In the genomic region with DNA sequence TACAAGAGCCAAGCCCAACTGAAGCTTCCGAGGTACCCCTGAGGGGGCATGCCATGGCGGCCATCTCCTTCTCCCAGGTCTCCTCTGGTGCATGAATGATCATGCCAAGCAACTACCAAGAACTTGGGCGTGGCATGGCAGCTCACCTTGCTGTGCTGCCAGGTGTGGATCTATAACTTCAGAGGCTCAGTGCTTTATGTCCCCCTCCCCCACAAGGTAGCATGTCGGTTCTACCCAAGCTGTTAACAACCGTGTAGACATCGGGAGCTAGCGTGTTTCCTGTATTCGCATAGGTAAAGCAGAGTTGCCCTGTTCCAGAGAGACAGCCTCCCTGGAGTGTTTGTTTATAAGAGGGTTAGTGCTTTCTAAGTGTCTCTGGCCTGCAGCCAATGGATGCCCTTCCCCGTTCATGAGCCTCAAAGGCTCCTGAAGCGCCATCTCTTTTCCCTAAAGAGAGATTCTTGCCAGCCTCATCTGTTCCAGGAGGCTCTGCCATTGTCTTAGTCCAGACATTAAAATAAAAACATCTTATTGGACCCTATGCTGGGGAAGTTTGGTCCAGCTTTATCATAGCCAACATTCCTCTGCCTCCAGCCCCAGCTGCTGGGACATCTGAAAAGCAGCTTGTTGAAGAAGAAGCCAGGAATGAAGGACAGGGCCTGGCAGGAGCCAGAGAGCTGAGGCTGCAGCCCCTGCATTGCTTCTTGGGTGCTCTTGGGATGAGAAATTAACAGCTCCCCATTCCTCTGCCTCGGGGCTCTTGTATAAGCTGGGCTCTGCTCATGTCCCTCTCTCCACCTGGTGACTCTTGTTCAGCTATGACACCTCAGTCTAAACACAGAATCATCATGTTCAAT, we compare ENCODE assay signal across 9 mouse cellular contexts.
DNase-seq lines count a peak whose midpoint lies in the region; ATAC-seq lines count a peak whose summit lies in the region.
"Had no signal": no experiment of that assay in that cellular context is flagged by ENCODE, and none has a peak within 500 bp of the region (broad histone marks: within the 10 kb centered on the region; RNA-seq: fewer than 3 reads in every experiment).

No protein-coding gene starts in this region.

- ATAC-seq in kidney, embryonic 16.5 days (ENCODE audit: low FRiP score, low TSS enrichment): no peak
- 0 out of 2 replicates have a peak, but pooled peaks have one; percentile 13 for ATAC-seq in embryonic facial prominence, embryonic 14.5 days (ENCODE audit: low read depth)
- ATAC-seq in hindbrain, embryonic 16.5 days: no peak
- ATAC-seq in midbrain, embryonic 16.5 days: 0 out of 2 replicates have a peak, but pooled peaks have one; percentile 1
- no peak for ATAC-seq in monocyte, adult 5-6 weeks (replicated peaks; ENCODE audit: insufficient number of reproducible peaks, low FRiP score, low TSS enrichment, poor library complexity, severe bottlenecking)

- no peak overlapping the region for H3K4me3 ChIP-seq in kidney, embryonic 16.5 days (ENCODE audit: low read length)
- H3K4me3 ChIP-seq in embryonic facial prominence, embryonic 14.5 days (ENCODE audit: low read depth, low read length): no peak overlapping the region
- no peak overlapping the region for H3K4me3 ChIP-seq in hindbrain, embryonic 16.5 days (ENCODE audit: low read length)
- no peak overlapping the region for H3K4me3 ChIP-seq in midbrain, embryonic 16.5 days (ENCODE audit: low read depth, low read length)

- DNase-seq in kidney, postnatal 14 days: no peak
- DNase-seq in embryonic facial prominence, embryonic 14.5 days (ENCODE audit: low spot score): peak; percentile 69
- DNase-seq in embryo, embryonic 10.5 days (ENCODE audit: low spot score): no peak
- no peak for DNase-seq in layer of hippocampus, postnatal 14 days (ENCODE audit: low spot score in 2 of 2)

- H3K4me1 ChIP-seq in kidney, embryonic 16.5 days (ENCODE audit: insufficient read depth, low read length): peaks cover 10% of the 10 kb centered on the region
- peaks cover 35% of the 10 kb centered on the region for H3K4me1 ChIP-seq in embryonic facial prominence, embryonic 14.5 days (ENCODE audit: control insufficient read depth, insufficient read depth, low read length)
- peaks cover 6% of the 10 kb centered on the region for H3K4me1 ChIP-seq in hindbrain, embryonic 16.5 days (ENCODE audit: control insufficient read depth, insufficient read depth, low read depth, low read length)
- H3K4me1 ChIP-seq in midbrain, embryonic 16.5 days (ENCODE audit: control insufficient read depth, insufficient read depth, low read length): no peaks in the 10 kb centered on the region

- H3K27ac ChIP-seq in kidney, embryonic 16.5 days (ENCODE audit: low read length): 0 out of 2 replicates have a peak overlapping the region, but pooled peaks have one; percentile 1
- H3K27ac ChIP-seq in embryonic facial prominence, embryonic 14.5 days (replicated peaks; ENCODE audit: low read depth, low read length): peak overlapping the region; percentile 61; the same call in 1 of the 2 replicates
- H3K27ac ChIP-seq in hindbrain, embryonic 16.5 days (ENCODE audit: low read depth, low read length): peak overlapping the region; percentile 50
- no peak overlapping the region for H3K27ac ChIP-seq in midbrain, embryonic 16.5 days (ENCODE audit: low read length)

- WGBS in kidney, embryonic 16.5 days: 79% methylated on average over 11 of the region's 11 CpGs
- WGBS in embryonic facial prominence, embryonic 14.5 days: 46% methylated on average over 11 of the region's 11 CpGs
- WGBS in hindbrain, embryonic 16.5 days: 50% methylated on average over 11 of the region's 11 CpGs
- WGBS in midbrain, embryonic 16.5 days: 68% methylated on average over 11 of the region's 11 CpGs

- H3K4me2 ChIP-seq in kidney, embryonic 16.5 days (replicated peaks; ENCODE audit: low read depth, low read length): no peak overlapping the region
- no peak overlapping the region for H3K4me2 ChIP-seq in embryonic facial prominence, embryonic 14.5 days (ENCODE audit: low read depth, low read length)
- H3K4me2 ChIP-seq in hindbrain, embryonic 16.5 days (ENCODE audit: low read length): no peak overlapping the region
- no peak overlapping the region for H3K4me2 ChIP-seq in midbrain, embryonic 16.5 days (ENCODE audit: low read length)

- H3K9ac ChIP-seq in kidney, embryonic 16.5 days (replicated peaks; ENCODE audit: low read length): no peak overlapping the region
- H3K9ac ChIP-seq in embryonic facial prominence, embryonic 14.5 days (ENCODE audit: low read depth, low read length): no peak overlapping the region
- no peak overlapping the region for H3K9ac ChIP-seq in hindbrain, embryonic 16.5 days (ENCODE audit: low read depth, low read length)
- no peak overlapping the region for H3K9ac ChIP-seq in midbrain, embryonic 16.5 days (ENCODE audit: low read depth, low read length)

- H3K27me3 ChIP-seq in kidney, embryonic 16.5 days (ENCODE audit: insufficient read depth, low read length): no peaks in the 10 kb centered on the region
- no peaks in the 10 kb centered on the region for H3K27me3 ChIP-seq in embryonic facial prominence, embryonic 14.5 days (replicated peaks; ENCODE audit: control insufficient read depth, insufficient read depth, low read length)
- H3K27me3 ChIP-seq in hindbrain, embryonic 16.5 days (replicated peaks; ENCODE audit: control insufficient read depth, insufficient read depth, low read length): no peaks in the 10 kb centered on the region
- no peaks in the 10 kb centered on the region for H3K27me3 ChIP-seq in midbrain, embryonic 16.5 days (ENCODE audit: control insufficient read depth, insufficient read depth, low read depth, low read length)

- H3K9me3 ChIP-seq in kidney, embryonic 16.5 days (ENCODE audit: low read length): no peaks in the 10 kb centered on the region
- no peaks in the 10 kb centered on the region for H3K9me3 ChIP-seq in embryonic facial prominence, embryonic 14.5 days (ENCODE audit: control insufficient read depth, low read length)
- H3K9me3 ChIP-seq in hindbrain, embryonic 16.5 days (ENCODE audit: control insufficient read depth, low read length): no peaks in the 10 kb centered on the region
- no peaks in the 10 kb centered on the region for H3K9me3 ChIP-seq in midbrain, embryonic 16.5 days (replicated peaks; ENCODE audit: control insufficient read depth, low read length, poor library complexity, severe bottlenecking)

- H3K36me3 ChIP-seq in kidney, embryonic 16.5 days (ENCODE audit: insufficient read depth, low read length): no peaks in the 10 kb centered on the region
- no peaks in the 10 kb centered on the region for H3K36me3 ChIP-seq in embryonic facial prominence, embryonic 14.5 days (ENCODE audit: control insufficient read depth, insufficient read depth, low read length)
- H3K36me3 ChIP-seq in hindbrain, embryonic 16.5 days (ENCODE audit: control insufficient read depth, insufficient read depth, low read length): no peaks in the 10 kb centered on the region
- no peaks in the 10 kb centered on the region for H3K36me3 ChIP-seq in midbrain, embryonic 16.5 days (ENCODE audit: control insufficient read depth, insufficient read depth, low read length)
- H3K36me3 ChIP-seq: G1E had no signal

Comparison
In these comparisons a context has a peak if more than half of its experiments do, and no peak if none do; other contexts are left out.
1. ATAC-seq: peak in embryonic facial prominence, embryonic 14.5 days (single experiment) and midbrain, embryonic 16.5 days (single experiment); none in kidney, embryonic 16.5 days (single experiment), hindbrain, embryonic 16.5 days (single experiment) and monocyte, adult 5-6 weeks (single experiment).